Mouse (Mus musculus): ENCODE data around the gene Tmem116. TPM values are rescaled to one million over a fixed set of nuclear protein-coding genes. Genes with fewer than 3 reads are reported as not detected.

The Tmem116 gene
- polyA plus RNA-seq (2015; fragmentation: Nextera tagmentation; extraction: Ambion mirVana): 2.3 and 2.9 TPM in 2 replicates

DNA sequence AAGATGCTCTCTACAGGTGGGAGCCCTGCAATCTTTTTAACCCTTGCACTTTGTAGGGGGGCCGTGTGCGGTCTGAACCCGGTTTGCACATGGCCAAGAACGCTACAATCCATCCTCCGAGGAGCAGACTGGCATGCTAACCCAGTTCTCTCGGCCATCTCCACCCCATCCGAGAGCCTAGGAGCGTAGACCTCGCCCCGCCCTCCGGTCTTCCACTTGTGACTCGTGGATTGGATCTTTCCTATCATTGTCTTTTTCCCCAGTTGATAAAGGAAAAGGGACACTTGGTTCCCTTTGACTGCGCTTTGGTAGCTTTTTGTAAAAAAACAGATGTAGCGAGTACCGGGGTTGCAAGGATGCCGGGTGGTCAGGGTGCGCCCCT, at the start of gene Tmem116:
Gene Tmem116 (plus strand): TSS at position 250 of the 382 bp plus-strand sequence.
- Histone ChIP-seq H3K9ac (peak within 1 kb of the TSS; percentile 92), H3K27me3 (no peaks in the 10 kb centered on the region), H3K4me1 (peaks cover 39% of the 10 kb centered on the region), H3K36me3 (peaks cover 31% of the 10 kb centered on the region), H3K4me2 (replicated peaks) (peak within 1 kb of the TSS; percentile 77), H3K4me3 (replicated peaks) (peak within 1 kb of the TSS; percentile 96), H3K9me3 (replicated peaks) (no peaks in the 10 kb centered on the region), H3K27ac (replicated peaks) (peak within 1 kb of the TSS; percentile 95)
- ATAC-seq (ENCODE audit: insufficient number of reproducible peaks, low FRiP score, low TSS enrichment, low read depth): no peak
- under 1% methylated on average over 17 of the region's 17 CpGs for WGBS

DNA sequence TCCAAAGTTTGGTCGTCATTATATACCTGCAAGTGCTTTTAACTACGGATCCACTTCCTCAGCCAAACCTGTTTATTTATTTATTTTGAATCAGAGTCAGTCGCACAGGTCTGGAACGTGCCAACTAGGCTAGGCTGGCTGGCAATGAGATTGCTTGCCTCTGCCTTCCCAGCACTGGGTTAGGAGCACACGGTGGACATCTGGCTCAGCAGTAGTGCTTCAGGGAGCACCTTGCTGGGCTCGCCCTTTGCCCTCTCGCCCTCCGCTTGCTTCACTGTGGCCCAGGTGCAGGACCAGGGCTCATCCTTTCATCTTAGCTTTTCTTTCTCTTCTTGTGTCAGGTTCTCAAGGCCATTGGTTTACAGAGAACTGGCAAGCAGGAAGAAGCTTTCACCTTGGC, 43.8 kb upstream of the Tmem116 start:
- H3K9ac ChIP-seq: no peak overlapping the region
- no peak overlapping the region for H3K4me3 ChIP-seq (replicated peaks)
- 86% methylated on average over 8 of the region's 8 CpGs for WGBS
- H3K36me3 ChIP-seq: peaks cover 54% of the 10 kb centered on the region
- H3K27ac ChIP-seq (replicated peaks): no peak overlapping the region
- no peaks in the 10 kb centered on the region for H3K27me3 ChIP-seq
- H3K4me2 ChIP-seq (replicated peaks): no peak overlapping the region
- no peaks in the 10 kb centered on the region for H3K9me3 ChIP-seq (replicated peaks)
- ATAC-seq (ENCODE audit: insufficient number of reproducible peaks, low FRiP score, low TSS enrichment, low read depth): no peak
- no peaks in the 10 kb centered on the region for H3K4me1 ChIP-seq

DNA sequence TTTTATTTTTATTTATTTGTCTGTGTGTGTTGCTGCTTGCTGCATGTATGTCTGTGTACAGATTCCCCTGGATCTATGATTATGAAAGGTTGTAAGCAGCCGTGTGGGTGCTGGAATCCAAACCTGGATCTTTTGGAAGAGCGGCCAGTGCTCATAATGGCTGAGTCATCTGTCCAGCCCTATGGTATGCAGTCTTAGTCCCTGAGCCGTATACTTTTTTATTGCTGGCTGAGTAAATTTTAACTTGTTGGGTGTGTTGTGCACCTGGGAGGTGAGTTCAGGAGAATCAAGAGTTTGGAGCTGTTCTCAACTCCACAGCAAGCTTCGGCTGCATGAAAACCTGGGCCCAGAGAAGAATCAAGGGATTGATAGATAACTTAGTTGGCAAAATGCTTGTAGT, 40.7 kb upstream of the Tmem116 start:
- H3K4me2 ChIP-seq (replicated peaks): no peak overlapping the region
- H3K27ac ChIP-seq (replicated peaks): no peak overlapping the region
- 88% methylated on average over 4 of the region's 4 CpGs for WGBS
- H3K9me3 ChIP-seq (replicated peaks): no peaks in the 10 kb centered on the region
- no peaks in the 10 kb centered on the region for H3K4me1 ChIP-seq
- no peaks in the 10 kb centered on the region for H3K27me3 ChIP-seq
- peaks cover 81% of the 10 kb centered on the region for H3K36me3 ChIP-seq
- no peak overlapping the region for H3K9ac ChIP-seq
- no peak overlapping the region for H3K4me3 ChIP-seq (replicated peaks)
- no peak for ATAC-seq (ENCODE audit: insufficient number of reproducible peaks, low FRiP score, low TSS enrichment, low read depth)

DNA sequence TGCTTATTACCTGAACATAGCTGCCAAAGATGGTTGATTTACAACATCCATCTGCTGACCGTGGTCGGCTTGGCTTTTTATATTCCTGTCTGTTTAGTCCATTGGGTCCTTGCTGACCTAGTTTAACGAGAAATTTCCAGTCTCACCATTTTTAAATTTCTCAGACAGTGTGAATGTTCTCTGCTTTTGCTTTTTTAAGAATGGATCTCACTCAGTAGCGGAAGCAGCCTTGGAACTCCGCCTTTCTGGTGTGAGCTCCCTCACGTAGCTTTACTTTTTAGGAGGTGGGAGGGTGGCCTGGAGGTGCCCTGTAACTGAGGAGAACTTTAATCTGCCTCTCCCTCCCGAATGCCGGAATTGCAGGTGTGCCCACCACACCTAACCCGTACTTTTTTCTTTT, 31.0 kb upstream of the Tmem116 start:
- 91% methylated on average over 9 of the region's 9 CpGs for WGBS
- H3K4me1 ChIP-seq: no peaks in the 10 kb centered on the region

DNA sequence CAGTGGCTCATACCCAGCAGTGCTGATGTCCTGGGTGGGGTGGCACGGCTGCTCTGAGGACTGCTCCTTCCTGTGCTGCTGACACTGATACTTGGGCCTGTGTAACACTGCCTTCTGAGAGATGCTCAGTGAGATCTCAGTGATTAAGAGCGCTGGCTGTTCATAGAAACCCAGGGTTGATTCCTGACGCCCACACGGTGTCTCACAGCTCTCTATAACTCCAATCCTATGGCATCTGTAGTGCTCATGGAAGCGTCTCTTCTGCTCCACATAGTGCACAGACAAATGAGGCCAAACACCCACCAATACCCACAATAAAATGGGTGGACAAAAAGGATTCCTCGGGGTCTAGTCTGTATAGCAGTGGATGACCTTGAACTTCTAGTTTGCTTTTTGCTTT, 28.9 kb upstream of the Tmem116 start:
- 91% methylated on average over 6 of the region's 6 CpGs for WGBS
- H3K9ac ChIP-seq: no peak overlapping the region
- no peaks in the 10 kb centered on the region for H3K27me3 ChIP-seq
- no peak overlapping the region for H3K4me2 ChIP-seq (replicated peaks)
- ATAC-seq (ENCODE audit: insufficient number of reproducible peaks, low FRiP score, low TSS enrichment, low read depth): no peak
- H3K27ac ChIP-seq (replicated peaks): no peak overlapping the region
- H3K36me3 ChIP-seq: peaks cover 96% of the 10 kb centered on the region
- no peaks in the 10 kb centered on the region for H3K9me3 ChIP-seq (replicated peaks)
- H3K4me3 ChIP-seq (replicated peaks): no peak overlapping the region
- H3K4me1 ChIP-seq: no peaks in the 10 kb centered on the region

More for the DNA sequence above, 31.0 kb upstream of the Tmem116 start:
- Histone ChIP-seq H3K4me2 (replicated peaks) (no peak overlapping the region), H3K4me3 (replicated peaks) (no peak overlapping the region), H3K36me3 (peaks cover 96% of the 10 kb centered on the region), H3K9me3 (replicated peaks) (no peaks in the 10 kb centered on the region), H3K27ac (replicated peaks) (no peak overlapping the region), H3K27me3 (no peaks in the 10 kb centered on the region), H3K9ac (no peak overlapping the region)
- ATAC-seq (ENCODE audit: insufficient number of reproducible peaks, low FRiP score, low TSS enrichment, low read depth): no peak

DNA sequence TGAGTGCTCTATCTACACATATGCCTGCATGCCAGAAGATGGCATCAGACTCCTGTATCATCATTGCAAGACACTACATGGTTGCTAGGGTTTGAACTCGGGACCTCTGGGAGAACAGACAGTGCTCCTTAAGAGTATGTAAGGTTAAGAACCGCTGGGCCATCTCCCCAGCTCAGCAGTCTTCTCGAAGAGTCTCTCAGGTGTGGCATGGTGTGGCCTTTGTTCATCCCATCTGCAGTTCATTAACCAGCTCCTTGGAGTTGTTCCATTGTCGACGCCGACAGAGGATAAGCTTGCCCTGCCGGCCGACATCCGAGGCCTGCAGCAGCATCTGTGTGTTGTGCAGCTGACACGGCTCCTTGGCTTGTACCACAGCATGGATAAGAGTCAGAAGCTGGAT, 28.4 kb upstream of the Tmem116 start:
- 76% methylated on average over 10 of the region's 10 CpGs for WGBS
- Histone ChIP-seq H3K27ac (replicated peaks) (no peak overlapping the region), H3K36me3 (peaks cover 96% of the 10 kb centered on the region), H3K4me1 (no peaks in the 10 kb centered on the region), H3K4me2 (replicated peaks) (no peak overlapping the region), H3K27me3 (no peaks in the 10 kb centered on the region), H3K9me3 (replicated peaks) (no peaks in the 10 kb centered on the region), H3K4me3 (replicated peaks) (no peak overlapping the region), H3K9ac (no peak overlapping the region)
- ATAC-seq (ENCODE audit: insufficient number of reproducible peaks, low FRiP score, low TSS enrichment, low read depth): no peak

DNA sequence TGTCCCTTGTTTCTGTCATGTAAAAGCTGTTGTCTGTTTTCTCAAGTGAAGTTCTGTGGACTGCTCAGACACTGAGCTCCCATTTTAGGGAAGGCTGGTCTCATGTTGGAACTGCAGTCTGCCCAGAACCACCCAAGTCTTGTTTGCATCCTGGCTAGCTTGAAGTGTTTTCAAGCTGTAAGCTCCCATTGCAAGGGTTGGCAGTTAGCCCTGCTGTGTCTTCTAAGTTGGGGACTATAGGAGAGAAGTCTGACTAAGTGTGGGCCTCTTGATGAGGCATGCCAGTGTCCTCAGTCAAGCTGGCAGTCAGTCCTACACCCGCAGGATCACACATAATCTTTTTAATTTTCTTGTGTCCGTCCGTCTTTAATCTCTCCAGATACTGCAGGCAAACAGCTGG, 22.7 kb upstream of the Tmem116 start:
- no peak overlapping the region for H3K9ac ChIP-seq
- 80% methylated on average over 3 of the region's 3 CpGs for WGBS
- H3K36me3 ChIP-seq: peaks cover 97% of the 10 kb centered on the region
- no peak for ATAC-seq (ENCODE audit: insufficient number of reproducible peaks, low FRiP score, low TSS enrichment, low read depth)
- H3K27me3 ChIP-seq: no peaks in the 10 kb centered on the region
- no peak overlapping the region for H3K4me2 ChIP-seq (replicated peaks)
- H3K4me3 ChIP-seq (replicated peaks): no peak overlapping the region
- H3K9me3 ChIP-seq (replicated peaks): no peaks in the 10 kb centered on the region
- H3K27ac ChIP-seq (replicated peaks): no peak overlapping the region
- H3K4me1 ChIP-seq: no peaks in the 10 kb centered on the region

DNA sequence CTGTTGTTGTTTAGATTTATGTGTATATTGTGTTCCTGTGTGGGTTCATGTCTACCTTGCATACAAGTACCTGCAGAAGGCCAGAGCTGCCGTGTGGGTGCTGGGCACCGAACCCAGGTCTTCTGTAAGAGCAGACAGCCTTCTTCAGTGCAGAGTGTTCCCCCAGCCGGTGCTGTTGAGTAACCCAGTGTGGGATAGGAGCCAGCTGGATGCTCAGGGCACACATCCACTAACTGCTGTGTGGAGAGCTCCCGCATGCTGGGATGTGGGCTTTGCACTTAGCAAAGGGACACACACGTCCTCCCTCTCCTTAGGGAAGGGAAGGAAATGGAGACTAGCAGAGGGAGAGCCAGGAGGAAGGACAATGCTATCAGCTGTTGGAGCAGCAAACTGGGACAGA, 13.6 kb upstream of the Tmem116 start:
- Histone ChIP-seq H3K4me1 (no peaks in the 10 kb centered on the region), H3K27ac (replicated peaks) (no peak overlapping the region), H3K4me2 (replicated peaks) (no peak overlapping the region), H3K36me3 (peaks cover 86% of the 10 kb centered on the region), H3K4me3 (replicated peaks) (no peak overlapping the region), H3K27me3 (no peaks in the 10 kb centered on the region), H3K9ac (no peak overlapping the region), H3K9me3 (replicated peaks) (no peaks in the 10 kb centered on the region)
- no peak for ATAC-seq (ENCODE audit: insufficient number of reproducible peaks, low FRiP score, low TSS enrichment, low read depth)
- WGBS: 86% methylated on average over 5 of the region's 5 CpGs

DNA sequence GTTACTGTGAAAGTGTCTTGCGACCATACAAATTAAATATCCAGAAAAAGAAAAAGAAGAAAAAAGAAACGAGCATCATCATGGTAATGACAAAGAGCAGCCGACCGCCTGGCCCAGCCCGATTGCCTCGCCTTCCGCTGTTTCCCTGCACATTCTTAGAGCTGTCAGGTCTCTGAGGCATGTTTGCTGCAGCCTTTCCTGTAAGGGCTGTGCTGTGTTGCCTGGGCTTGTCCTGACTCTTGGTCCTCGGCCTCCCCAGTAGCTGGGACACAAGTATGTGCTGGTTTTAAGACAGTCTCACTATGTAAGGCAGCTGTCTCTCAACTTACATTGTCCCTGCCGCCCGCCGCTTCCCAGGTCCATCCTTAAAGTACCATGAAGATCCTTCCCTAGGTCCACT, 12.9 kb upstream of the Tmem116 start:
- Histone ChIP-seq H3K4me2 (replicated peaks) (no peak overlapping the region), H3K4me3 (replicated peaks) (no peak overlapping the region), H3K27ac (replicated peaks) (no peak overlapping the region), H3K36me3 (peaks cover 86% of the 10 kb centered on the region), H3K4me1 (no peaks in the 10 kb centered on the region), H3K27me3 (no peaks in the 10 kb centered on the region), H3K9me3 (replicated peaks) (no peaks in the 10 kb centered on the region), H3K9ac (no peak overlapping the region)
- WGBS: 77% methylated on average over 11 of the region's 11 CpGs
- ATAC-seq (ENCODE audit: insufficient number of reproducible peaks, low FRiP score, low TSS enrichment, low read depth): no peak

DNA sequence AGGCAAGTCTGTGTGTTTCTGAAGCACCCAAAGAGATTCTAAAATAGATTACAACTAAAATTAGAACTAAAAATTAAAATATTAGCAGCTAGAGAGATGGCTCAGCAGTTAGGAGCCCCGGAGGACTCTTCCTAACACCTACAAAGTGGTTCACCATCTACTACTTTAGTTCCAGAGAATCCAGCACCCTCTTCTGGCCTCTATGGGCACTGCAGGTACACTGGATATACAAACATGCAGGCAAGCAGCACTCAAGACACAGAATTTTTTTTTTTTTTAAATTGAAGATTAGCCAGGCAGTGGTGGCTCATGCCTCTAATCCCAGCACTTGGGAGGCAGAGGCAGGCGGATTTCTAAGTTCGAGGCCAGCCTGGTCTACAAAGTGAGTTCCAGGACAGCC, 8.1 kb upstream of the Tmem116 start:
- 90% methylated on average over 3 of the region's 3 CpGs for WGBS
- no peak overlapping the region for H3K4me3 ChIP-seq (replicated peaks)
- no peak overlapping the region for H3K27ac ChIP-seq (replicated peaks)
- no peaks in the 10 kb centered on the region for H3K9me3 ChIP-seq (replicated peaks)
- H3K4me2 ChIP-seq (replicated peaks): no peak overlapping the region
- H3K4me1 ChIP-seq: no peaks in the 10 kb centered on the region
- ATAC-seq (ENCODE audit: insufficient number of reproducible peaks, low FRiP score, low TSS enrichment, low read depth): no peak
- no peaks in the 10 kb centered on the region for H3K27me3 ChIP-seq
- no peak overlapping the region for H3K9ac ChIP-seq
- peaks cover 91% of the 10 kb centered on the region for H3K36me3 ChIP-seq

DNA sequence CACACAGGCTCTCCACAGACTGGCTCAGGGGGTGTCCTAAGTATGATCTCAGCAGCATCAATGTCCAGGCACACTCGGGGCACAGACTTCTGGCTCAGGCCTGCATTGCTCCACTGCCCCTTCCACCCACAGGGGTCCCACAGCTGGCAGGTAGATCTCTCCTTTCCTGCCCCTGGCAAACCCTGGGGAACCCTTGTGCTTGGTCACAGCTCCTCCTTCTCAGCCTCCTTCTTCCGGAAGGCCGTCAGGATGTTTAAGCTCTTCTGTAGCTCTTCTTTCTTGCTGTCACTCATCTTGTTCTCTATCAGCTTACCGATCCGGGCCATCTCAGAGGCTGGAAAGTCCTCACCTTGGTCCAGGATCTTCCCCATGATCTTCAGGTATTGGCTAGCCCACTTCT, 6.8 kb upstream of the Tmem116 start:
- no peak for ATAC-seq (ENCODE audit: insufficient number of reproducible peaks, low FRiP score, low TSS enrichment, low read depth)
- 0 out of 2 replicates have a peak, but pooled peaks cover 6% of the 10 kb centered on the region for H3K4me1 ChIP-seq
- 88% methylated on average over 5 of the region's 5 CpGs for WGBS
- H3K9me3 ChIP-seq (replicated peaks): no peaks in the 10 kb centered on the region
- no peak overlapping the region for H3K27ac ChIP-seq (replicated peaks)
- H3K9ac ChIP-seq: no peak overlapping the region
- H3K4me2 ChIP-seq (replicated peaks): no peak overlapping the region
- no peak overlapping the region for H3K4me3 ChIP-seq (replicated peaks)
- H3K36me3 ChIP-seq: peaks cover 90% of the 10 kb centered on the region
- H3K27me3 ChIP-seq: no peaks in the 10 kb centered on the region

DNA sequence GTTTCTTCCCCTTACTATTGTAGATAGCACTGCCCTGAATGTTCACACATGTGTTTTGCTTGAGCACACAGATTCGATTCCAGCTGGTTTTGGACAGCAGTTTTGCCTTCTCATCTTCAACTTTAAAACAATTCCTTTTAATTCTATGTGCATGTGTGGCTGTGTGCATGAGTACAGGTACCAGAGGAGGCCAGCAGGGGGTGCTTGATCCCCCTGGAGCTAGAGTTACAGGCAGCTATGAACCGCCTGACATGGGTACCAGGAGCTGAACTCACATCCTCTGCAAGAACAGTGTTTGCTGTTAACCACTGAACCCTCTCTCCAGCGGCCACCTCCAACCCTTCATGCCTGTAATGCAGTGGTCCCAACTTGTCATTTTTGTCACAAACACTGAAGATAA, 3.2 kb upstream of the Tmem116 start:
- 88% methylated on average over 3 of the region's 3 CpGs for WGBS
- peaks cover 63% of the 10 kb centered on the region for H3K36me3 ChIP-seq
- H3K4me3 ChIP-seq (replicated peaks): no peak overlapping the region
- H3K4me2 ChIP-seq (replicated peaks): no peak overlapping the region
- H3K27ac ChIP-seq (replicated peaks): no peak overlapping the region
- no peaks in the 10 kb centered on the region for H3K9me3 ChIP-seq (replicated peaks)
- no peaks in the 10 kb centered on the region for H3K27me3 ChIP-seq
- peaks cover 23% of the 10 kb centered on the region for H3K4me1 ChIP-seq
- no peak overlapping the region for H3K9ac ChIP-seq
- ATAC-seq (ENCODE audit: insufficient number of reproducible peaks, low FRiP score, low TSS enrichment, low read depth): no peak
